Mouse (Mus musculus) CH12.LX (cell line): ENCODE measurements around the gene Ifitm1. TPM values are rescaled to one million over a fixed set of nuclear protein-coding genes. Genes with fewer than 3 reads are reported as not detected.
A peak's percentile ranks its signal among the peaks of the same experiment; 100 is the strongest.
"Not testable (repeated sequence)": the region's sequence is repeated elsewhere in the genome, so short reads cannot be mapped to it uniquely, and the experiment has no call there.

Experiments
- DNase-seq: peaks from one replicate; pipeline ENCODE4 v3.0.0-alpha.2; 2013; ENCODE audit errors: extremely low read depth
- H3K27ac ChIP-seq: 2 replicates; pipeline ENCODE4 v1.5.1; 2012; ENCODE audit warnings: low read depth, mild to moderate bottlenecking, control low read depth, moderate library complexity; ENCODE audit not compliant: insufficient read depth
- H3K27me3 ChIP-seq: replicated peaks from 2 replicates; pipeline ENCODE3; 2012; ENCODE audit warnings: inconsistent platforms
- H3K36me3 ChIP-seq, 2 experiments: replicated peaks in 1 of 2; 2 replicates each; pipeline versions ENCODE3 to v1.6.1; 2012; ENCODE audit warnings: inconsistent platforms in 1 of 2, low read length in 1 of 2, mild to moderate bottlenecking in 1 of 2, mixed read lengths in 1 of 2, moderate library complexity in 1 of 2; ENCODE audit not compliant: control insufficient read depth in 1 of 2, insufficient read depth in 1 of 2
- H3K4me1 ChIP-seq, 2 experiments: 2 replicates each; pipeline ENCODE4 v1.6.1; 2012; ENCODE audit warnings: inconsistent platforms in 1 of 2, moderate library complexity in 1 of 2; ENCODE audit not compliant: insufficient read depth in 2 of 2, control insufficient read depth in 1 of 2
- H3K4me2 ChIP-seq: 2 replicates; pipeline ENCODE4 v1.6.1; 2012; ENCODE audit warnings: low read depth, mild to moderate bottlenecking, control low read depth; ENCODE audit not compliant: poor library complexity, insufficient read depth, severe bottlenecking
- H3K4me3 ChIP-seq, 3 experiments: fragments of 150-350 bp in 1 of 3; sonication (generic) in 1 of 3; replicated peaks in 1 of 3; 2 replicates each; pipeline versions ENCODE3 to v1.5.1; 2011 to 2012; ENCODE audit warnings: low read depth in 2 of 3, low read length in 2 of 3, mild to moderate bottlenecking in 2 of 3, moderate library complexity in 2 of 3, control low read depth in 1 of 3, improper control_type of control experiment in 1 of 3, inconsistent platforms in 1 of 3, mixed read lengths in 1 of 3; ENCODE audit not compliant: poor library complexity in 1 of 3
- H3K79me2 ChIP-seq: replicated peaks from 2 replicates; pipeline ENCODE4 v1.6.1; 2012; ENCODE audit warnings: mild to moderate bottlenecking, moderate library complexity; ENCODE audit not compliant: control insufficient read depth, poor library complexity, insufficient read depth, severe bottlenecking; ENCODE audit errors: extremely low read depth
- H3K9ac ChIP-seq: 2 replicates; pipeline ENCODE4 v1.6.1; 2012; ENCODE audit warnings: low read depth, mild to moderate bottlenecking, control low read depth, moderate library complexity; ENCODE audit not compliant: insufficient read depth
- H3K9me3 ChIP-seq: replicated peaks from 2 replicates; pipeline ENCODE3; 2012; ENCODE audit warnings: low read length, inconsistent platforms, mixed read lengths
- BHLHE40 ChIP-seq: IDR thresholded peaks from 2 replicates; pipeline ENCODE4 v1.6.1; 2011; ENCODE audit warnings: mild to moderate bottlenecking, low read depth, low read length, improper control_type of control experiment
- CHD1 ChIP-seq: IDR thresholded peaks from 2 replicates; pipeline ENCODE4 v1.6.1; 2012; ENCODE audit warnings: low read depth, low read length, improper control_type of control experiment, inconsistent platforms
- CHD2 ChIP-seq: IDR thresholded peaks from 2 replicates; pipeline ENCODE4 v1.6.1; 2011; ENCODE audit warnings: low read length, improper control_type of control experiment
- E2F4 ChIP-seq: IDR thresholded peaks from 2 replicates; pipeline ENCODE4 v1.6.1; 2011; ENCODE audit warnings: low read depth, low read length, improper control_type of control experiment; ENCODE audit not compliant: insufficient replicate concordance
- ELF1 ChIP-seq: IDR thresholded peaks from 2 replicates; pipeline ENCODE4 v1.6.1; 2014; ENCODE audit warnings: low read depth, mild to moderate bottlenecking, inconsistent platforms, low read length, improper control_type of control experiment
- EP300 ChIP-seq: IDR thresholded peaks from 2 replicates; pipeline ENCODE4 v1.6.1; 2011; ENCODE audit warnings: low read length, improper control_type of control experiment
- GABPA ChIP-seq: IDR thresholded peaks from 2 replicates; pipeline ENCODE4 v1.6.1; 2012; ENCODE audit warnings: low read depth, low read length, improper control_type of control experiment, inconsistent platforms; ENCODE audit not compliant: insufficient replicate concordance
- JUN ChIP-seq: IDR thresholded peaks from 2 replicates; pipeline ENCODE4 v1.6.1; 2011; ENCODE audit warnings: low read depth, mild to moderate bottlenecking, low read length, improper control_type of control experiment, moderate library complexity; ENCODE audit not compliant: insufficient read depth
- JUND ChIP-seq: conservative IDR thresholded peaks from 2 replicates; pipeline ENCODE4 v1.6.1; 2011; ENCODE audit warnings: low read depth, low read length, improper control_type of control experiment
- MAX ChIP-seq: IDR thresholded peaks from 2 replicates; pipeline ENCODE4 v1.6.1; 2011; ENCODE audit warnings: low read length, improper control_type of control experiment
- MEF2A ChIP-seq: IDR thresholded peaks from 2 replicates; pipeline ENCODE4 v1.6.1; 2014; ENCODE audit warnings: low read depth, mild to moderate bottlenecking, inconsistent platforms, low read length, improper control_type of control experiment, borderline replicate concordance
- MYC ChIP-seq: IDR thresholded peaks from 2 replicates; pipeline ENCODE4 v1.6.1; 2011; ENCODE audit warnings: low read depth, mild to moderate bottlenecking, improper control_type of control experiment, low read length
- NRF1 ChIP-seq: IDR thresholded peaks from 2 replicates; pipeline ENCODE4 v1.6.1; 2014; ENCODE audit warnings: low read depth, mild to moderate bottlenecking, inconsistent platforms, low read length, improper control_type of control experiment, moderate library complexity
- PAX5 ChIP-seq: IDR thresholded peaks from 2 replicates; pipeline ENCODE4 v1.6.1; 2012; ENCODE audit warnings: low read length, inconsistent platforms, mixed read lengths
- POLR2A ChIP-seq: IDR thresholded peaks from 2 replicates; pipeline ENCODE4 v1.6.1; 2011; ENCODE audit warnings: low read depth, mild to moderate bottlenecking, improper control_type of control experiment, low read length
- RCOR1 ChIP-seq: conservative IDR thresholded peaks from 2 replicates; pipeline ENCODE4 v1.6.1; 2012; ENCODE audit warnings: low read depth, mild to moderate bottlenecking, inconsistent platforms, low read length, improper control_type of control experiment
- TCF12 ChIP-seq: IDR thresholded peaks from 2 replicates; pipeline ENCODE4 v1.6.1; 2014; ENCODE audit warnings: low read depth, mild to moderate bottlenecking, inconsistent platforms, low read length, improper control_type of control experiment
- UBTF ChIP-seq: IDR thresholded peaks from 2 replicates; pipeline ENCODE4 v1.6.1; 2012; ENCODE audit warnings: low read depth, mild to moderate bottlenecking, inconsistent platforms, low read length, improper control_type of control experiment, moderate library complexity
- ZKSCAN1 ChIP-seq: IDR thresholded peaks from 2 replicates; pipeline ENCODE4 v1.6.1; 2012; ENCODE audit warnings: low read depth, inconsistent platforms, low read length, improper control_type of control experiment, borderline replicate concordance
- ZNF384 ChIP-seq: IDR thresholded peaks from 2 replicates; pipeline ENCODE4 v1.6.1; 2012; ENCODE audit warnings: low read depth, low read length, improper control_type of control experiment, inconsistent platforms
- dilution Hi-C: fragments of 300-500 bp; cut with MboI; formaldehyde crosslinking; loops from 2 replicates; pipeline ENCODE4 v1.14.3; 2020; ENCODE audit warnings: low sequenced_read_pairs; ENCODE audit not compliant: extremely low pct_unique_long_range_greater_than_20kb, extremely low pct_ligation_motif_present
- in situ Hi-C: fragments of 300-500 bp; cut with MboI; formaldehyde crosslinking; loops from 3 replicates; pipeline ENCODE4 v1.14.3; 2019; ENCODE audit warnings: low sequenced_read_pairs, low pct_ligation_motif_present, low pct_unique_long_range_greater_than_20kb, mixed read lengths
- polyA plus RNA-seq: library from polyadenylated mRNA; unstranded; fragments of >175 nt; gene quantifications from 2 replicates; pipeline ENCODE4 v1.2.1, GENCODE M21; 2012; ENCODE audit warnings: low read depth; ENCODE audit not compliant: insufficient read length
- total RNA-seq, 2 experiments: library from RNA; depleted of rRNA; stranded (reverse); fragments of 300-350 nt in 1 of 2; fragments of >200 nt in 1 of 2; gene quantifications; 2 replicates each; pipeline ENCODE4 v1.2.3; 2012 to 2014

Gene Ifitm1
- total and polyA plus RNA-seq, 3 experiments: 14.8 to 55.5 (median 32.9) TPM

GRCm38 (mm10) chr7:140962733-140963132 is 4.3 kb upstream of the Ifitm1 start:
- Histone ChIP-seq H3K27ac (no peak overlapping the region), H3K36me3 (no peaks in the 10 kb centered on the region)
- DNase-seq: no peak
- no peak for TF ChIP-seq TCF12
- TF ChIP-seq BHLHE40: no peak
- TF ChIP-seq NRF1: no peak
- no peak for TF ChIP-seq CHD2
- TF ChIP-seq RCOR1: no peak
- TF ChIP-seq JUN: no peak
- no peak for TF ChIP-seq POLR2A
- no peak for TF ChIP-seq PAX5
- TF ChIP-seq JUND: no peak
- TF ChIP-seq ELF1: no peak
- TF ChIP-seq, all 38 proteins: peak for 0
- dilution Hi-C loops: no loop called here
- Histone ChIP-seq H3K4me1 (peaks cover under 1 to 4% of the 10 kb centered on the region in 2 experiments; a peak in 2 of 4 replicates), H3K9me3 (no peaks in the 10 kb centered on the region), H3K4me3 (no peak overlapping the region), H3K27me3 (no peaks in the 10 kb centered on the region), H3K4me2 (no peak overlapping the region), H3K79me2 (no peaks in the 10 kb centered on the region), H3K9ac (no peak overlapping the region)
- in situ Hi-C loops: no loop called here

GRCm38 (mm10) chr7:140967862-140968591 is 1.0 kb downstream of the Ifitm1 start:
- Histone ChIP-seq H3K36me3 (no peaks in the 10 kb centered on the region), H3K27ac (no peak overlapping the region), H3K9me3 (no peaks in the 10 kb centered on the region), H3K27me3 (no peaks in the 10 kb centered on the region), H3K79me2 (no peaks in the 10 kb centered on the region), H3K4me3 (peak overlapping the region in 2 of 3 experiments; percentile 41 to 42), H3K9ac (no peak overlapping the region), H3K4me2 (no peak overlapping the region), H3K4me1 (peaks cover 14 to 40% of the 10 kb centered on the region in 2 experiments)
- DNase-seq: no peak
- in situ Hi-C loops (no loop called here), dilution Hi-C loops (no loop called here)
- TF ChIP-seq E2F4 (no peak), JUN (no peak), ZNF384 (no peak), GABPA (no peak), MAX (no peak), ZKSCAN1 (no peak), MYC (no peak), CHD1 (no peak), CHD2 (no peak), MEF2A (no peak), EP300 (no peak), RCOR1 (no peak), UBTF (no peak)

GRCm38 (mm10) chr7:140968710-140969109 is 1.7 kb downstream of the Ifitm1 start:
- H3K79me2 ChIP-seq, H3K27me3 ChIP-seq, DNase-seq, H3K4me2 ChIP-seq, in situ Hi-C loops, H3K9me3 ChIP-seq, H3K27ac ChIP-seq, dilution Hi-C loops, H3K9ac ChIP-seq, H3K36me3 ChIP-seq: not testable (repeated sequence)
- peaks cover 14 to 47% of the 10 kb centered on the region in 2 experiments for H3K4me1 ChIP-seq
- peak overlapping the region in 1 of 3 experiments; percentile 41 for H3K4me3 ChIP-seq
